Mouse (Mus musculus): ENCODE results near the gene Ctnnd1. TPM values are rescaled to one million over a fixed set of nuclear protein-coding genes. Genes with fewer than 3 reads are reported as not detected.

Ctnnd1 gene
- polyA plus RNA-seq, 2 experiments from 2014 or later, result 0.89 to 1.1 TPM

GRCm38 (mm10) chr2:84599270-84599888, 51.2 kb downstream of the Ctnnd1 start:
- ATAC-seq, result no peak

- no peak for ATAC-seq
These were observed 53.4 kb downstream of the Ctnnd1 start for GRCm38 (mm10) chr2:84597123-84597522.

GRCm38 (mm10) chr2:84592801-84593200, 57.8 kb downstream of the Ctnnd1 start:
- ATAC-seq, result no peak

- no peak for ATAC-seq
These were observed 64.9 kb downstream of the Ctnnd1 start for GRCm38 (mm10) chr2:84585700-84586099.

- ATAC-seq, result no peak
These were observed 68.3 kb downstream of the Ctnnd1 start for GRCm38 (mm10) chr2:84582286-84582685.

GRCm38 (mm10) chr2:84581208-84581607, 69.4 kb downstream of the Ctnnd1 start:
- no peak for ATAC-seq

- ATAC-seq, result no peak
These were observed 71.3 kb downstream of the Ctnnd1 start for GRCm38 (mm10) chr2:84579311-84579710.

- no peak for ATAC-seq
These were observed 76.4 kb downstream of the Ctnnd1 start for GRCm38 (mm10) chr2:84574130-84574529.

- no peak for ATAC-seq
These were observed 93.6 kb downstream of the Ctnnd1 start for GRCm38 (mm10) chr2:84556888-84557514.

- ATAC-seq, result no peak
These were observed 99.0 kb downstream of the Ctnnd1 start for GRCm38 (mm10) chr2:84551390-84552100.

Other genes starting within 250 kb of the Ctnnd1 start
- 10 to 100 TPM; 25.6 to 26.7 TPM for gene Calcrl, start 225.4 kb downstream of the Ctnnd1 start, polyA plus RNA-seq (2017; shearing (Covaris generic))
- gene Tfpi, start 174.0 kb downstream of the Ctnnd1 start, polyA plus RNA-seq (2017; shearing (Covaris generic)), result 1 to 10 TPM; 3.9 to 6.5 TPM
- gene Btbd18, start 8.3 kb upstream of the Ctnnd1 start, polyA plus RNA-seq (2017; shearing (Covaris generic)), result under 1 TPM in 1 of 2 experiments, not detected in 1; 0.48 TPM
- 100 to 1,000 TPM in 1 of 2 experiments, 10 to 100 TPM in 1; 96.4 to 131 TPM for gene Selenoh, start 20.0 kb upstream of the Ctnnd1 start, polyA plus RNA-seq (2017; shearing (Covaris generic))
- gene Gm28635, start 27.3 kb upstream of the Ctnnd1 start, polyA plus RNA-seq (2017; shearing (Covaris generic)), result not detected
- 10 to 100 TPM; 14.9 to 18.3 TPM for gene Med19, start 27.6 kb upstream of the Ctnnd1 start, polyA plus RNA-seq (2017; shearing (Covaris generic))
- 100 to 1,000 TPM; 115 to 140 TPM for gene Tmx2, start 28.4 kb upstream of the Ctnnd1 start, polyA plus RNA-seq (2017; shearing (Covaris generic))
- 10 to 100 TPM; 10.1 to 12.5 TPM for gene Zdhhc5, start 64.4 kb upstream of the Ctnnd1 start, polyA plus RNA-seq (2017; shearing (Covaris generic))
- gene Clp1, start 76.6 kb upstream of the Ctnnd1 start, polyA plus RNA-seq (2017; shearing (Covaris generic)), result 10 to 100 TPM; 50.3 to 54.6 TPM
- gene Ypel4, start 83.3 kb upstream of the Ctnnd1 start, polyA plus RNA-seq (2017; shearing (Covaris generic)), result 1 to 10 TPM; 1.3 to 2.1 TPM
- not detected for gene Gm19426, start 92.9 kb upstream of the Ctnnd1 start, polyA plus RNA-seq (2017; shearing (Covaris generic))
- not detected for gene Serping1, start 124.7 kb upstream of the Ctnnd1 start, polyA plus RNA-seq (2017; shearing (Covaris generic))
- 100 to 1,000 TPM in 1 of 2 experiments, 10 to 100 TPM in 1; 89.3 to 121 TPM for gene Ube2l6, start 148.1 kb upstream of the Ctnnd1 start, polyA plus RNA-seq (2017; shearing (Covaris generic))
- not detected for gene Smtnl1, start 171.9 kb upstream of the Ctnnd1 start, polyA plus RNA-seq (2017; shearing (Covaris generic))
- gene Timm10, start 176.2 kb upstream of the Ctnnd1 start, polyA plus RNA-seq (2017; shearing (Covaris generic)), result 10 to 100 TPM; 34.7 to 40.8 TPM
- 1 to 10 TPM; 3.8 to 4.7 TPM for gene Slc43a1, start 188.1 kb upstream of the Ctnnd1 start, polyA plus RNA-seq (2017; shearing (Covaris generic))
- not detected for gene Rtn4rl2, start 235.9 kb upstream of the Ctnnd1 start, polyA plus RNA-seq (2017; shearing (Covaris generic))

Measured in CD4-positive, CD25-positive, alpha-beta regulatory T cell, adult 4 months (primary cell).